Mouse (Mus musculus): Measurements from ENCODE around the gene Atp2b2. TPM values are rescaled to one million over a fixed set of nuclear protein-coding genes. Genes with fewer than 3 reads are reported as not detected.
A peak's percentile ranks its signal among the peaks of the same experiment; 100 is the strongest.

Atp2b2 gene
- polyA plus RNA-seq (2012; rRNA removed), result 0.04 and 0.07 TPM in 2 replicates

DNA sequence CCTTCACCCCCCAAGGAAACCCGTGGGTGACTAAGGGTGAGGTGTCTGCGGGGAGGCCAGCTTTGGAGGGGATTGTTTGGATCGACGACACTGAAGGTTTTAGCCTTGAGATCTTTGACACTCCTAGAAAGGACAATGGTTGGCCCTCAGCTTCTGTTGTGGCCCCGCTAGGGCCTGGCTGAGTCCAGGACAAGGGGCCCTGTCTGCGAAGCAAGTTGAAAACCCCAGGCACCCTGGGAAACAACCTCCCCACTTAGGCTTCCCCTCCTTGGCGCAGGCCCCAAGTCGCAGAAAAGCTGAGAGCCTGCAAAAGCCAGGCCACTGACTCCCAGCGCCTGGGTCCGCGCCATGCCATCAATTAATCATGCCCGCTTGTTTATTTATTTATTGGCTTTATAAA, at the start of gene Atp2b2:
Atp2b2 (minus strand) TSS at position 282 of the 400 bp plus-strand sequence.
- Histone ChIP-seq H3K27ac (ENCODE audit: insufficient read depth, low read length) (no peak within 1 kb of the TSS), H3K27me3 (ENCODE audit: control insufficient read depth, insufficient read depth, low read length) (peaks cover 6% of the 10 kb centered on the region), H3K36me3 (ENCODE audit: control insufficient read depth, insufficient read depth, low read length) (no peaks in the 10 kb centered on the region), H3K4me3 (ENCODE audit: extremely low read depth, insufficient read depth, insufficient read length) (no peak within 1 kb of the TSS), H3K4me1 (ENCODE audit: control insufficient read depth, insufficient read depth, insufficient read length) (no peaks in the 10 kb centered on the region)
- DNase-seq (ENCODE audit: low read depth in 1 of 2, low spot score in 2 of 2), result no peak
- TF ChIP-seq CTCF (IDR thresholded peaks at IDR 0.05; ENCODE audit: extremely low read depth, insufficient read depth, insufficient read length, insufficient replicate concordance) (no peak), POLR2A (IDR thresholded peaks at IDR 0.05; ENCODE audit: low read depth, low read length) (no peak)
- WGBS, result 26% methylated on average over 12 of the region's 12 CpGs

DNA sequence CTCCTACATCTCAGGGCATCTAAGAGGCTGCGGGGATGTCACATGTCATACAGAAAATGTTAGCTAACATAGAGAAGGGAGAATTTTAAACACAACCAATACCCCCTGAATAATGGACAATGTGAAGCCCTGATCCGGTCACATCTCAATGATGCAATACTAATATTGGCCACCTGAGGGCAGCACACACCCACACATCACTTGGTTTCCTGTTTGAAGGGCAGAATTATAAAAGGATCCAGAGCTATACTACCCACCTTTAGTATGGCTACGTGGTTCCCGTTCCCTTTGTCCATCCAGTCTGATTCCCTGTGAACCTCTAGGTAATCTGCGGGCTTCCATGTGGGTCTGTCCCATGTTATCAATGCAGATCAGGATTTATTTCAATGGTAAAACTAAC, 47.2 kb upstream of the Atp2b2 start:
- TF ChIP-seq POLR2A (IDR thresholded peaks at IDR 0.05; ENCODE audit: low read depth, low read length) (no peak), CTCF (IDR thresholded peaks at IDR 0.05; ENCODE audit: extremely low read depth, insufficient read depth, insufficient read length, insufficient replicate concordance) (peak; percentile 54; the same call in 1 of the 2 replicates)
- Histone ChIP-seq H3K27ac (ENCODE audit: insufficient read depth, low read length) (no peak overlapping the region), H3K4me3 (ENCODE audit: extremely low read depth, insufficient read depth, insufficient read length) (no peak overlapping the region), H3K27me3 (ENCODE audit: control insufficient read depth, insufficient read depth, low read length) (no peaks in the 10 kb centered on the region), H3K4me1 (ENCODE audit: control insufficient read depth, insufficient read depth, insufficient read length) (no peaks in the 10 kb centered on the region), H3K36me3 (ENCODE audit: control insufficient read depth, insufficient read depth, low read length) (no peaks in the 10 kb centered on the region)
- 12% methylated on average over 5 of the region's 5 CpGs for WGBS
- DNase-seq (ENCODE audit: low read depth in 1 of 2, low spot score in 2 of 2), result peak in 1 of 2 experiments; percentile 27

DNA sequence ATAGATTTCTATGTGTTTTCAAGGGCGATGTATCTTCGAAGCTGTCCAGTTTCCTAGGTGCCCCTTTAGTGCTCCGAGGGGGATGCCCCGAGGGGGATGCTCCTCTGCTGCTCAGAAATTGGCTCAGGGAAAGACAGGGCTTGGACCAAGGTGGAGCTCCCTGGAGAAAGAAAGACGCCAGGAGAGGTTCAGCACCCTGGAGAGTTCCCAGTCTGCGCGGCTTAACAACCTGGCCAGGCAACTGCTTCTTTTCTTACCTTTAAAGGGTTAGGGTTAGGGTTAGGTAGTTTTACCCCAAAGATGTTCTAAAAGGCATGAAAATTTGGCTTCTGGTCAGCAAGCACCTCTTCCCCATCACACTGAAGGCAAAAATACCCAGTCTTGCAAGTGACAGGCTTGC, 44.7 kb upstream of the Atp2b2 start:
- no peak for DNase-seq (ENCODE audit: low read depth in 1 of 2, low spot score in 2 of 2)
- Histone ChIP-seq H3K4me3 (ENCODE audit: extremely low read depth, insufficient read depth, insufficient read length) (no peak overlapping the region), H3K4me1 (ENCODE audit: control insufficient read depth, insufficient read depth, insufficient read length) (no peaks in the 10 kb centered on the region), H3K27me3 (ENCODE audit: control insufficient read depth, insufficient read depth, low read length) (no peaks in the 10 kb centered on the region), H3K36me3 (ENCODE audit: control insufficient read depth, insufficient read depth, low read length) (no peaks in the 10 kb centered on the region), H3K27ac (ENCODE audit: insufficient read depth, low read length) (no peak overlapping the region)
- WGBS, result 22% methylated on average over 7 of the region's 7 CpGs
- TF ChIP-seq POLR2A (IDR thresholded peaks at IDR 0.05; ENCODE audit: low read depth, low read length) (no peak), CTCF (IDR thresholded peaks at IDR 0.05; ENCODE audit: extremely low read depth, insufficient read depth, insufficient read length, insufficient replicate concordance) (no peak)

DNA sequence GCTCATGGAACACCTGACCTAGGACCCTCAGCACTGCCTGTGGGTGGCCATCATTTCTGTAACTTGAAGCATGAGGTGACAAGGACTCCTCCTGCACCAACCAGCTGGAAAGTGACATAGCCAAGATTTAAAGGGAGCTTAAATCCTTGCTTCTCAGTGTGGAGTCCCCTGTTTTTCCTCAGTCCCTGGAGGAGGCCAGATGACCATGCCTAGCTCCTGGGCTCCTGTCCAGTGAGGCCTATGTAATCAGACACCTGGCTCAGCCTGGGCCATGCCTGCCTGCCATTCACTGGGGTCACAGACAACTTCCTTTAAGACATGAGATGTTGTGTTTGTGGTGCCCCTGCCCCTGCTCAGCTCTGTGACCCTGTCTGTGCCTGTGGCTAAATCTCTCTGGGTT, 36.1 kb upstream of the Atp2b2 start:
- DNase-seq (ENCODE audit: low read depth in 1 of 2, low spot score in 2 of 2), result no peak
- Histone ChIP-seq H3K4me3 (ENCODE audit: extremely low read depth, insufficient read depth, insufficient read length) (no peak overlapping the region), H3K27ac (ENCODE audit: insufficient read depth, low read length) (no peak overlapping the region)

DNA sequence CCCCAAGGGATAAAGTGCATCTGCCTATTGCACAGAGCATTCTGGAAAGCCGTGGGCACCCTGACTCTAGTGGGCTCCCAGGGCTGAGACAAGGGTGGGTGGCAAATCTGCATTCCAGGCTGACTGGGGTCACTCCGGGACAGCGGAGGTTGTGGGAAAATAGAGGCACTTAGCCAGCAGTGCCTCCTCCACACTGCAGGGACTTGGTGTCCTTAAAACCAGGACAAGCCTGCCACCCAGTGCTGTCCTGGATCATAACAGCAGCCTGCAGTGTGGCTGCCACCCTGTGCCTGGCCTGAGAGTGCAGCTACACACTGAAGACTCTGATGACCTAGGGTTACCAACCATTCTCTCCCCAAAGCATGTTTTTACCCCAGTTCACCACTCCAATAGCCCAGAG, 34.1 kb upstream of the Atp2b2 start:
- Histone ChIP-seq H3K4me3 (ENCODE audit: extremely low read depth, insufficient read depth, insufficient read length) (no peak overlapping the region), H3K4me1 (ENCODE audit: control insufficient read depth, insufficient read depth, insufficient read length) (no peaks in the 10 kb centered on the region), H3K27me3 (ENCODE audit: control insufficient read depth, insufficient read depth, low read length) (no peaks in the 10 kb centered on the region), H3K27ac (ENCODE audit: insufficient read depth, low read length) (no peak overlapping the region), H3K36me3 (ENCODE audit: control insufficient read depth, insufficient read depth, low read length) (no peaks in the 10 kb centered on the region)
- no peak for TF ChIP-seq CTCF (IDR thresholded peaks at IDR 0.05; ENCODE audit: extremely low read depth, insufficient read depth, insufficient read length, insufficient replicate concordance)
- no peak for TF ChIP-seq POLR2A (IDR thresholded peaks at IDR 0.05; ENCODE audit: low read depth, low read length)
- WGBS, result 62% methylated on average over 3 of the region's 3 CpGs
- no peak for DNase-seq (ENCODE audit: low read depth in 1 of 2, low spot score in 2 of 2)

More for the DNA sequence above, 36.1 kb upstream of the Atp2b2 start:
- no peak for TF ChIP-seq POLR2A (IDR thresholded peaks at IDR 0.05; ENCODE audit: low read depth, low read length)
- no peak for TF ChIP-seq CTCF (IDR thresholded peaks at IDR 0.05; ENCODE audit: extremely low read depth, insufficient read depth, insufficient read length, insufficient replicate concordance)
- Histone ChIP-seq H3K36me3 (ENCODE audit: control insufficient read depth, insufficient read depth, low read length) (no peaks in the 10 kb centered on the region), H3K4me1 (ENCODE audit: control insufficient read depth, insufficient read depth, insufficient read length) (no peaks in the 10 kb centered on the region), H3K27me3 (ENCODE audit: control insufficient read depth, insufficient read depth, low read length) (no peaks in the 10 kb centered on the region)

DNA sequence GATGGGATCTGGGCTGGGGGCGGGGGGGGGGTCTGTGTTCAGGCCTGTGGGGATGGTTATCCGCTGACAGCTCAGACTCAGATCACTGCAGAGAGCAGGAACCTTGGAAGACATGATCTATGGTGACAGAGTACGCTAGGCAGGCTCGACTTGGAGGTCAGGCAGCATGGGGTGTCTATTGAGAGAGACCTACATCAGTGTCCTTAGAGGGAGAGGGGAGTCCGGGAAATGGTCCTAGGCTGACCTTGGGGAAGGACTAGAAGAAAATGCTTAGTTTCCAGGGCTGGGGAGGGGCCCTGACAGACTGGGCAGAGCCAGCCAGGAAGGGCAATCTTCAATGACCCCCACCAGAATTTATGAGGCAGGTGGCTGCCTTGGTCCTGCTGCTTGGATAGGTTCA, 33.6 kb upstream of the Atp2b2 start:
- Histone ChIP-seq H3K4me3 (ENCODE audit: extremely low read depth, insufficient read depth, insufficient read length) (no peak overlapping the region), H3K36me3 (ENCODE audit: control insufficient read depth, insufficient read depth, low read length) (no peaks in the 10 kb centered on the region), H3K27ac (ENCODE audit: insufficient read depth, low read length) (no peak overlapping the region), H3K4me1 (ENCODE audit: control insufficient read depth, insufficient read depth, insufficient read length) (no peaks in the 10 kb centered on the region), H3K27me3 (ENCODE audit: control insufficient read depth, insufficient read depth, low read length) (no peaks in the 10 kb centered on the region)
- no peak for DNase-seq (ENCODE audit: low read depth in 1 of 2, low spot score in 2 of 2)
- WGBS, result 56% methylated on average over 5 of the region's 5 CpGs
- TF ChIP-seq POLR2A (IDR thresholded peaks at IDR 0.05; ENCODE audit: low read depth, low read length), result no peak
- TF ChIP-seq CTCF (IDR thresholded peaks at IDR 0.05; ENCODE audit: extremely low read depth, insufficient read depth, insufficient read length, insufficient replicate concordance), result no peak

DNA sequence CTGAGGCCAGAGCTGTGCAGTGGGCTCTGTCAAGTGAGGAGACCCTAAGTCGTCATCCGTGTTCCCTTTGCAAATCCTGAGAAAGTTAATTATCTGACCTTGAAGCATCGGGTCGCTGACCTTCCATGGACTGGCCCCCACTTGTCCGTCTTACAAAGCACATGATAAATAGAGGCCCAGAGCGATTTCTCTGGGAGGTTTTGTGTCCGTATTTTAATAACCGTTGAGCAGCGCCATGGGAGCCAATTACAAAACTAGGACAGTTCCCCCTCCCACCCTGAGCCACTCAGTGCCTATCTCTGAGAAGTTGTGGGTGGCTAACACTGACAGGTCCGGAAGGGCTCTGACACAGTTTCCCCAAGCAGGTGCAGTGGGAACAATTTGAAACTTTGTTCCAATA, 32.5 kb upstream of the Atp2b2 start:
- 81% methylated on average over 10 of the region's 10 CpGs for WGBS
- no peaks in the 10 kb centered on the region for H3K36me3 ChIP-seq (ENCODE audit: control insufficient read depth, insufficient read depth, low read length)
- no peak for DNase-seq (ENCODE audit: low read depth in 1 of 2, low spot score in 2 of 2)
- H3K27ac ChIP-seq (ENCODE audit: insufficient read depth, low read length), result no peak overlapping the region
- TF ChIP-seq POLR2A (IDR thresholded peaks at IDR 0.05; ENCODE audit: low read depth, low read length) (no peak), CTCF (IDR thresholded peaks at IDR 0.05; ENCODE audit: extremely low read depth, insufficient read depth, insufficient read length, insufficient replicate concordance) (no peak)
- no peaks in the 10 kb centered on the region for H3K4me1 ChIP-seq (ENCODE audit: control insufficient read depth, insufficient read depth, insufficient read length)
- no peaks in the 10 kb centered on the region for H3K27me3 ChIP-seq (ENCODE audit: control insufficient read depth, insufficient read depth, low read length)
- no peak overlapping the region for H3K4me3 ChIP-seq (ENCODE audit: extremely low read depth, insufficient read depth, insufficient read length)
